Mouse (Mus musculus): ENCODE data around the gene Heatr5a. TPM values are rescaled to one million over a fixed set of nuclear protein-coding genes. Genes with fewer than 3 reads are reported as not detected.
A peak's percentile ranks its signal among the peaks of the same experiment; 100 is the strongest.

The Heatr5a gene
- polyA plus RNA-seq, 1 experiment from 2014 or later = 4.4 TPM

DNA sequence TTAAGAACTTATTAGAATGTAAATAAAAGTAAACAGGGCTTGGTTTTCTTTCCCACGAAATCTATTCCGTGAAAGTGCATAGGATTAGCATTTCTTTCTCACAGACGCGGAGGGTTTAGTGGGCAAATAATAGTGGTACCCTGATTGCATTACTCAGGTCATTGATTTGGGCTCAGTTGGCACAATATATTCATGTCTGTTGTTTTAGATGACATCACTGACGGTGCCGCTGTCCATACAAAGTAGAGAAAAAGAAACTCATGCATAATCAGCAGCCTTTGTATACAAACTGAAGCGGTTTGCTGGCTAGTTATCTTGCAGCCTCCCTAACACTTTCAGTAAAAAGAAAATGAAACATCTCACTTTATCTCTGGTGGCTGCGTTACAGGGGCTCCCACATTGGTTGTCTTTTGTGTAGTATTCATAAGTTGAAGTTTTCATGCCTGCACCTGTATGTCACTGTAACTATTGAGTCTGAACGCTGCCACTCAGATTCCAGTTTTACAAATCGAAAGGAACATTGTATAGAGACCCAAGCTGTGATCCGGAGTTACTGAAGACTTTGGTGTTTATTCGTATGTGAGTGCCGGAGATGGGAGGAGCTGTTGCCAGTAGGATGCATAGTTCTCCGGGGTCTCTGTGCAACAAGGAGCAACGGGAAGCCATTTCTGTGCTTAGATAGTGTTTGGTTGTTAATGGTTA lies 39.0 kb upstream of the Heatr5a start:
- Histone ChIP-seq H3K27me3 (replicated peaks; ENCODE audit: control insufficient read depth, insufficient read depth, low read length) (no peaks in the 10 kb centered on the region), H3K9ac (ENCODE audit: low read depth, low read length) (no peak overlapping the region), H3K4me2 (replicated peaks; ENCODE audit: low read depth) (no peak overlapping the region), H3K4me3 (ENCODE audit: low read depth, low read length) (no peak overlapping the region), H3K9me3 (ENCODE audit: control insufficient read depth) (no peaks in the 10 kb centered on the region), H3K27ac (ENCODE audit: low read depth, low read length) (no peak overlapping the region), H3K36me3 (ENCODE audit: control insufficient read depth, insufficient read depth) (no peaks in the 10 kb centered on the region), H3K4me1 (replicated peaks; ENCODE audit: control insufficient read depth, insufficient read depth, low read length) (no peaks in the 10 kb centered on the region)
- TF ChIP-seq CTCF (IDR thresholded peaks at IDR 0.05; ENCODE audit: low read depth) = no peak
- WGBS = 71% methylated on average over 15 of the region's 15 CpGs
- no peak for ATAC-seq

DNA sequence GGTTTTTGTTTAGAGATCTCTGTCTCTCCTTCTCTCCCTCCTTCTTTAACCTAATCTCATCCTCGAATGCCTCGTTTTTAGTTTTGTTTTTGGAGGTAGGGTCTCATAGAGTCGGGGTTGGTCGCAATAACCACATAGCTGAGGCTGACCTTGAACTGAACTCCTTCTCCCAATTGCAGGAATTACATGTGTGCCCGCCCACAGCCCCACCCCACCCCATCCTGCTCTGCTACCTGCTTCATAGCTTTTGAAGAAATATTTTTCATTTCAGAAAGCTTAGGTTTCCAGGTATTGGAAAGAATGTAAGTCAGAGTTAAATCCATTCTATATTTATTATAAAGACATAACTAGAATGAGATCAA lies 35.5 kb upstream of the Heatr5a start:
- peak overlapping the region; percentile 58; the same call in 1 of the 2 replicates for H3K27ac ChIP-seq (ENCODE audit: low read depth, low read length)
- ATAC-seq = peak; percentile 36; the same call in 1 of the 2 replicates
- H3K4me3 ChIP-seq (ENCODE audit: low read depth, low read length) = peak overlapping the region; percentile 80
- H3K9me3 ChIP-seq (ENCODE audit: control insufficient read depth) = no peaks in the 10 kb centered on the region
- WGBS = 38% methylated on average over 5 of the region's 5 CpGs
- H3K36me3 ChIP-seq (ENCODE audit: control insufficient read depth, insufficient read depth) = peaks cover 7% of the 10 kb centered on the region; the same call in 1 of the 2 replicates
- H3K4me1 ChIP-seq (replicated peaks; ENCODE audit: control insufficient read depth, insufficient read depth, low read length) = no peaks in the 10 kb centered on the region
- peak overlapping the region; percentile 84 for H3K4me2 ChIP-seq (replicated peaks; ENCODE audit: low read depth)
- H3K9ac ChIP-seq (ENCODE audit: low read depth, low read length) = peak overlapping the region; percentile 88; the same call in 1 of the 2 replicates
- no peak for TF ChIP-seq CTCF (IDR thresholded peaks at IDR 0.05; ENCODE audit: low read depth)
- H3K27me3 ChIP-seq (replicated peaks; ENCODE audit: control insufficient read depth, insufficient read depth, low read length) = no peaks in the 10 kb centered on the region

DNA sequence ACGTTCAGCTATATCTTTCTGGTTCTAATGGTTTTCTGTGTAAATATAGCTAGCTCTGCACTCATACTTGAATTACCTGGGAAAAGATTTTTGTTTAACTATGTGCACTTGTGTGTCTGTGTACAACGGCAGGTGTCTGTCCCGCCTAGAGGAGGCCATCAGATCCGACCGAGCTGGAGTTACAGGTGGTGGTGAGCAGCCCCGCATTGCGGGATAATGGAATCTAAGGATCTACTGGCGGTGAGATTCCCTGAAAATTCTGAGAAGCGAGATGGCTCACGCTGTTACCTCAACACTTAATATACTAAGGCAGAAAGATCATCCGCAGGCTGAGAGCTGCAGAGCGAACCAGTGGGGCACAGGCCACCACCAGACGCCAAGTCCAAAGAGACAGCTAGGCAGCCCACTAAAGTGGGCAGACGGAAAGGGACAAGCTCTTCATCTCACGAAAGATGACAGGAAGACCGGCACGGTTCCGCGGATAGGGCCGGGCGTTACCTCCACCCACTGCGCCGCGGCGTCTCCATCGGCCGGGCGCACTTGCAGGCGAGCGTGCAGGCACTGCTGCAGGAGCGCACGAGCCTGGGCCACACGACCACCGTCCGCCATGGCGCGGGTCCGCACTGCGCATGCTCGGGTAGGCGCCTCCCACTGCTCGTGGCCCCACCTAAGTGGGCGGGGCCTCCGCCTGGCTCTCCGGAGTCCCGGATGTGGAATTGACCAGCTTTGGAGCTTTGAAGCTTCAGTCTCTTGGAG lies 34.9 kb upstream of the Heatr5a start, which contains the start of gene Dtd2:
Dtd2 (minus strand) TSS at position 625 of the 756 bp plus-strand sequence.
- Histone ChIP-seq H3K9me3 (ENCODE audit: control insufficient read depth) (no peaks in the 10 kb centered on the region), H3K27ac (ENCODE audit: low read depth, low read length) (peak within 1 kb of the TSS; percentile 58), H3K4me1 (replicated peaks; ENCODE audit: control insufficient read depth, insufficient read depth, low read length) (no peaks in the 10 kb centered on the region), H3K4me3 (ENCODE audit: low read depth, low read length) (peak within 1 kb of the TSS; percentile 80), H3K27me3 (replicated peaks; ENCODE audit: control insufficient read depth, insufficient read depth, low read length) (no peaks in the 10 kb centered on the region), H3K4me2 (replicated peaks; ENCODE audit: low read depth) (peak within 1 kb of the TSS; percentile 84), H3K9ac (ENCODE audit: low read depth, low read length) (peak within 1 kb of the TSS; percentile 88), H3K36me3 (ENCODE audit: control insufficient read depth, insufficient read depth) (peaks cover 7% of the 10 kb centered on the region; the same call in 1 of the 2 replicates)
- TF ChIP-seq CTCF (IDR thresholded peaks at IDR 0.05; ENCODE audit: low read depth) = no peak
- peak; percentile 88 for ATAC-seq
- WGBS = 1% methylated on average over 46 of the region's 46 CpGs

GRCm38 (mm10) chr12:52002746-52003145 lies 31.6 kb upstream of the Heatr5a start:
- TF ChIP-seq CTCF (IDR thresholded peaks at IDR 0.05; ENCODE audit: low read depth) = no peak
- H3K36me3 ChIP-seq (ENCODE audit: control insufficient read depth, insufficient read depth) = peaks cover 20% of the 10 kb centered on the region; the same call in 1 of the 2 replicates
- no peak overlapping the region for H3K27ac ChIP-seq (ENCODE audit: low read depth, low read length)
- no peaks in the 10 kb centered on the region for H3K4me1 ChIP-seq (replicated peaks; ENCODE audit: control insufficient read depth, insufficient read depth, low read length)
- 86% methylated on average over 3 of the region's 3 CpGs for WGBS
- H3K4me2 ChIP-seq (replicated peaks; ENCODE audit: low read depth) = no peak overlapping the region
- no peak overlapping the region for H3K4me3 ChIP-seq (ENCODE audit: low read depth, low read length)
- H3K9me3 ChIP-seq (ENCODE audit: control insufficient read depth) = no peaks in the 10 kb centered on the region
- no peaks in the 10 kb centered on the region for H3K27me3 ChIP-seq (replicated peaks; ENCODE audit: control insufficient read depth, insufficient read depth, low read length)
- ATAC-seq = no peak
- no peak overlapping the region for H3K9ac ChIP-seq (ENCODE audit: low read depth, low read length)

GRCm38 (mm10) chr12:52001544-52001943 lies 30.4 kb upstream of the Heatr5a start:
- ATAC-seq = peak; percentile 61

DNA sequence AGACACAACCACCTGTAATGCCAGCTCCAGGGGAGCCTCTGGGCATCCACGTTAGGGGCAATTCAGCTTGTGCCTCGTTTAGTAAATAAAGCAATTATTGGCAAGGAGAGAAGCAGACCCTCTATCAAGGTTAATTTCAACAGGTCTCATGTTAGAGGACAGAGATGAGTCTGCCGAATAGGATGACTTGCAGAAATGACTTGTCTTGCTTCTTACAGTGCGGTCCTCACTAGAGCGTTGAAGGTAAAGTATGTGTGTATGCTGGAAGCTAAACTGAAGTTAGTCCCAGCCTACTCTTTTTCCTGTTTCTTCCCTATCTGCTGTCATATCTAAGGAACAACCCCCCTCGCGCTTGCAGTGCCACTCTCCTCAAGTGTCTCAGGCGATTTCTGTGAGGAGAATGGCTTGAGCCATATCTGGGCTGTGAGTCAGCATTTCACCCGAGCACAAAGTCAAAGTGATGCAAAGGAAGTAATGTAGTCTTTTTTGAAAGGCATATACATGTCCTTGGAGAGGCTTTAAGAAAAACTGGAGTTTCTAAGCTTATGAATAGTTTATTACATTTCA lies 27.3 kb upstream of the Heatr5a start:
- H3K9ac ChIP-seq (ENCODE audit: low read depth, low read length) = no peak overlapping the region
- no peaks in the 10 kb centered on the region for H3K4me1 ChIP-seq (replicated peaks; ENCODE audit: control insufficient read depth, insufficient read depth, low read length)
- no peak overlapping the region for H3K4me3 ChIP-seq (ENCODE audit: low read depth, low read length)
- peaks cover 20% of the 10 kb centered on the region; the same call in 1 of the 2 replicates for H3K36me3 ChIP-seq (ENCODE audit: control insufficient read depth, insufficient read depth)
- no peak for ATAC-seq
- no peak overlapping the region for H3K27ac ChIP-seq (ENCODE audit: low read depth, low read length)
- H3K27me3 ChIP-seq (replicated peaks; ENCODE audit: control insufficient read depth, insufficient read depth, low read length) = no peaks in the 10 kb centered on the region
- H3K4me2 ChIP-seq (replicated peaks; ENCODE audit: low read depth) = no peak overlapping the region
- H3K9me3 ChIP-seq (ENCODE audit: control insufficient read depth) = no peaks in the 10 kb centered on the region
- 81% methylated on average over 9 of the region's 9 CpGs for whole genome bisulfite sequencing
- TF ChIP-seq CTCF (IDR thresholded peaks at IDR 0.05; ENCODE audit: low read depth) = no peak

More at GRCm38 (mm10) chr12:52001544-52001943, 30.4 kb upstream of the Heatr5a start:
- H3K27me3 ChIP-seq (replicated peaks; ENCODE audit: control insufficient read depth, insufficient read depth, low read length) = no peaks in the 10 kb centered on the region
- WGBS = 19% methylated on average over 4 of the region's 4 CpGs
- H3K4me1 ChIP-seq (replicated peaks; ENCODE audit: control insufficient read depth, insufficient read depth, low read length) = no peaks in the 10 kb centered on the region
- H3K27ac ChIP-seq (ENCODE audit: low read depth, low read length) = no peak overlapping the region
- H3K36me3 ChIP-seq (ENCODE audit: control insufficient read depth, insufficient read depth) = peaks cover 24% of the 10 kb centered on the region; the same call in 1 of the 2 replicates
- no peak overlapping the region for H3K4me3 ChIP-seq (ENCODE audit: low read depth, low read length)
- peak; percentile 86 for TF ChIP-seq CTCF (IDR thresholded peaks at IDR 0.05; ENCODE audit: low read depth)
- no peak overlapping the region for H3K9ac ChIP-seq (ENCODE audit: low read depth, low read length)
- no peak overlapping the region for H3K4me2 ChIP-seq (replicated peaks; ENCODE audit: low read depth)
- no peaks in the 10 kb centered on the region for H3K9me3 ChIP-seq (ENCODE audit: control insufficient read depth)
